In the genomic region with DNA sequence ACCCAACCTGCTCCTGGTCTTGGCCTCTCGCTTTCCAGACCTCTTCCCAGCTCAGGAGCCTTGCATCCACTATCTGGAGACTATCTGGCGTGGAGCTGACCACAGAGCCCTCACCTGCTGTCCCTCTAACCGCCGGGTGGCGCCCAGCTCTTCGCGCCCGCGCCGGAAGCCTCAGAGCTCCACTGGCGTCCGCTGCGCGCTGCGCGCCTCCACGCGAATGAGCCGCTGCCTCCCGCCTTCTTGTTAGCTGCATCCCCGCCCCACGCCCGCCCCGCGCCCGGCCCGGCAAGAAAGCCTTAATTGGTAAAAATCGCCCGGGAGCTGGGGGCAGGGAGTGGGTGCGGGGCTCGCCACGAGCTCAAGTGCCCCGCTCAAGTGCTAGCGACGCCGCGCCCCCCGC, we compare ENCODE assay signal across 8 mouse cellular contexts. TPM values are rescaled to one million over a fixed set of nuclear protein-coding genes. Genes with fewer than 3 reads are reported as not detected.
A peak's percentile ranks its signal among the peaks of the same experiment; 100 is the strongest.
DNase-seq lines count a peak whose midpoint lies in the region; ATAC-seq and TF ChIP-seq lines count a peak whose summit lies in the region.

Gene Flna, minus strand, starts transcription at position 206 of the 400 bp plus-strand sequence.

- no peaks in the 10 kb centered on the region for H3K9me3 ChIP-seq in MEL (replicated peaks; ENCODE audit: insufficient read depth, low read length)
- H3K9me3 ChIP-seq in lung, embryonic 16.5 days (ENCODE audit: control insufficient read depth, low read length), result no peaks in the 10 kb centered on the region

- TF ChIP-seq CTCF in MEL (IDR thresholded peaks at IDR 0.05 in 2 of 3, conservative IDR thresholded peaks at IDR 0.05 in 1 of 3; ENCODE audit: control insufficient read depth in 1 of 3, insufficient read depth in 1 of 3, low read depth in 2 of 3, low read length in 3 of 3, poor library complexity in 1 of 3, severe bottlenecking in 1 of 3), result peak in 2 of 3 experiments; percentile 21 to 37; a peak in 3 of 6 replicates
- no peak for TF ChIP-seq CTCF in olfactory bulb, adult 2 months (IDR thresholded peaks at IDR 0.05; ENCODE audit: insufficient read depth, low read depth, low read length)

- H3K4me3 ChIP-seq in MEL (ENCODE audit: control insufficient read depth in 1 of 2, insufficient read depth in 1 of 2, low read depth in 2 of 2, low read length in 2 of 2), result peak within 1 kb of the TSS; percentile 62 to 72
- peak within 1 kb of the TSS; percentile 52 for H3K4me3 ChIP-seq in lung, embryonic 16.5 days (ENCODE audit: low read length)
- H3K4me3 ChIP-seq in olfactory bulb, adult 2 months (ENCODE audit: insufficient read depth, low read depth, low read length), result peak within 1 kb of the TSS; percentile 60

- WGBS in lung, embryonic 16.5 days, result 8% methylated on average over 36 of the region's 38 CpGs
- 23% methylated on average over 38 of the region's 38 CpGs for WGBS in olfactory bulb, adult 2 months

- H3K79me2 ChIP-seq in MEL (ENCODE audit: control insufficient read depth, insufficient read depth, low read length, poor library complexity), result peaks cover 12% of the 10 kb centered on the region

- no peak for TF ChIP-seq EP300 in MEL (IDR thresholded peaks at IDR 0.05; ENCODE audit: low read depth in 1 of 2, low read length in 2 of 2)

- DNase-seq in MEL (ENCODE audit: low read depth, low spot score), result peak; percentile 46
- peak; percentile 67 for DNase-seq in cerebellum, adult 8-10 months
- peak in 1 of 2 experiments; percentile 64 for DNase-seq in frontal cortex, adult 2 months (ENCODE audit: extremely low spot score in 1 of 2, low spot score in 1 of 2)
- peak; percentile 32 to 49 for DNase-seq in layer of hippocampus, adult 8-10 months (ENCODE audit: low spot score in 2 of 2)
- peak; percentile 69 for DNase-seq in thymus, postnatal 14 days

- peak within 1 kb of the TSS; percentile 65 for H3K9ac ChIP-seq in MEL (ENCODE audit: control insufficient read depth, low read depth, low read length, poor library complexity, severe bottlenecking)
- peak within 1 kb of the TSS; percentile 70 for H3K9ac ChIP-seq in lung, embryonic 16.5 days (ENCODE audit: low read length)

- no peaks in the 10 kb centered on the region for H3K27me3 ChIP-seq in MEL (ENCODE audit: control insufficient read depth in 1 of 2, insufficient read depth in 2 of 2, low read length in 2 of 2)
- no peaks in the 10 kb centered on the region for H3K27me3 ChIP-seq in lung, embryonic 16.5 days (ENCODE audit: control insufficient read depth, insufficient read depth, low read depth, low read length)

- H3K4me1 ChIP-seq in MEL (ENCODE audit: control insufficient read depth in 1 of 2, insufficient read depth in 2 of 2, low read length in 2 of 2), result peaks cover 0 to 7% of the 10 kb centered on the region in 2 experiments; a peak in 2 of 4 replicates
- H3K4me1 ChIP-seq in lung, embryonic 16.5 days (replicated peaks; ENCODE audit: control insufficient read depth, insufficient read depth, low read length), result no peaks in the 10 kb centered on the region
- peaks cover 4% of the 10 kb centered on the region; the same call in 1 of the 2 replicates for H3K4me1 ChIP-seq in olfactory bulb, adult 2 months (ENCODE audit: control insufficient read depth, insufficient read depth, low read length)

- ATAC-seq in hematopoietic stem cell, adult 5-6 weeks (replicated peaks in 1 of 2; ENCODE audit: insufficient read depth in 1 of 2, low FRiP score in 2 of 2, low TSS enrichment in 1 of 2, low read depth in 1 of 2, poor library complexity in 2 of 2, severe bottlenecking in 2 of 2), result no peak
- ATAC-seq in lung, embryonic 16.5 days (ENCODE audit: low read depth), result 0 out of 2 replicates have a peak, but pooled peaks have one; percentile 0

- no peak for TF ChIP-seq RAD21 in MEL (IDR thresholded peaks at IDR 0.05; ENCODE audit: low read depth, low read length)

- H3K4me2 ChIP-seq in lung, embryonic 16.5 days (ENCODE audit: low read depth, low read length), result peak within 1 kb of the TSS; percentile 62

- no peak within 1 kb of the TSS for H3K27ac ChIP-seq in MEL (ENCODE audit: control insufficient read depth, low read depth, low read length)
- peak within 1 kb of the TSS; percentile 80 for H3K27ac ChIP-seq in lung, embryonic 16.5 days (ENCODE audit: low read length)
- 0 out of 2 replicates have a peak within 1 kb of the TSS, but pooled peaks have one; percentile 44 for H3K27ac ChIP-seq in olfactory bulb, adult 2 months (ENCODE audit: insufficient read depth, low read depth, low read length)

- H3K36me3 ChIP-seq in MEL (ENCODE audit: control insufficient read depth in 1 of 2, insufficient read depth in 2 of 2, low read length in 2 of 2), result no peaks in the 10 kb centered on the region; a peak in 1 of 4 replicates
- no peaks in the 10 kb centered on the region for H3K36me3 ChIP-seq in lung, embryonic 16.5 days (ENCODE audit: control insufficient read depth, insufficient read depth, low read length)

- no peak for TF ChIP-seq POLR2A in MEL (IDR thresholded peaks at IDR 0.05; ENCODE audit: control insufficient read depth in 1 of 2, insufficient read depth in 1 of 2, low read depth in 1 of 2, low read length in 2 of 2, poor library complexity in 1 of 2)
- TF ChIP-seq POLR2A in olfactory bulb, adult 2 months (IDR thresholded peaks at IDR 0.05; ENCODE audit: insufficient read depth, low read depth, low read length), result no peak

TF ChIP-seq in MEL, 35 proteins besides CTCF, POLR2A, EP300 and RAD21:
- peak; percentile 35; the same call in 1 of the 2 replicates for TF ChIP-seq SMC3 (IDR thresholded peaks at IDR 0.05; ENCODE audit: low read depth, low read length)
- TF ChIP-seq HCFC1 (IDR thresholded peaks at IDR 0.05; ENCODE audit: low read depth, low read length), result no peak
- no peak for TF ChIP-seq ZMIZ1 (IDR thresholded peaks at IDR 0.05; ENCODE audit: low read depth, low read length)
- TF ChIP-seq USF1 (IDR thresholded peaks at IDR 0.05; ENCODE audit: low read depth, low read length), result no peak

RNA-seq across cellular contexts. Expression of gene Flna, which starts in this region (rescaled TPM):
- 111 and 155 TPM in 2 replicates for total RNA-seq in MEL (2012; rRNA removed)
- 100 to 1,000 TPM; 147 to 233 TPM for polyA plus RNA-seq in MEL (2012; ENCODE audit: insufficient read depth in 1 of 2, insufficient read length in 2 of 2, low read depth in 1 of 2, low replicate concordance in 2 of 2, missing spikeins in 1 of 2)
- 131 and 166 TPM in 2 replicates for polyA plus RNA-seq in frontal cortex, adult 2 months (2012; rRNA removed)
- total RNA-seq in hematopoietic stem cell, adult 5-6 weeks (2017), result 446 and 476 TPM in 2 replicates
- total RNA-seq in layer of hippocampus, adult 8-10 months (2022), result 100 to 1,000 TPM in 1 of 4 experiments, 10 to 100 TPM in 3; 70.1 to 101 (median 86.8) TPM
- 372 and 374 TPM in 2 replicates for polyA plus RNA-seq in lung, embryonic 16.5 days (2015; fragmentation: Nextera tagmentation; extraction: Ambion mirVana)
- 372 TPM in 1 of 2 replicates, not detected in the other for polyA plus RNA-seq in olfactory bulb, adult 2 months (2012; ENCODE audit: insufficient read depth, insufficient read length, low replicate concordance, missing spikeins)
